Mouse (Mus musculus) lung, postnatal 36 days (tissue): ENCODE data around the gene S100a5.

Experiments
- DNase-seq: peaks from one replicate; pipeline ENCODE4 v3.0.0; 2022; ENCODE audit warnings: mixed read lengths

The S100a5 gene

GRCm38 (mm10) chr3:90608223-90608622, at the start of gene S100a5:
S100a5 (plus strand) TSS chr3:90608523.
- DNase-seq, result no peak

GRCm38 (mm10) chr3:90560008-90560628, 48.2 kb upstream of the S100a5 start, which contains the start of gene S100a3:
S100a3 (plus strand) TSS chr3:90560578.
- no peak for DNase-seq

GRCm38 (mm10) chr3:90574691-90575090, 33.6 kb upstream of the S100a5 start:
- DNase-seq, result no peak

- no peak for DNase-seq
Measured at GRCm38 (mm10) chr3:90575320-90575719, 33.0 kb upstream of the S100a5 start.

- DNase-seq, result no peak
Measured at GRCm38 (mm10) chr3:90576351-90577001, 31.8 kb upstream of the S100a5 start.

- no peak for DNase-seq
Measured at GRCm38 (mm10) chr3:90579433-90579832, 28.9 kb upstream of the S100a5 start.

GRCm38 (mm10) chr3:90581141-90581540, 27.2 kb upstream of the S100a5 start:
- DNase-seq, result no peak

GRCm38 (mm10) chr3:90582156-90582555, 26.2 kb upstream of the S100a5 start:
- DNase-seq, result no peak

- no peak for DNase-seq
Measured at GRCm38 (mm10) chr3:90582556-90582955, 25.8 kb upstream of the S100a5 start.

GRCm38 (mm10) chr3:90583893-90584292, 24.4 kb upstream of the S100a5 start:
- DNase-seq, result no peak

GRCm38 (mm10) chr3:90585595-90585994, 22.7 kb upstream of the S100a5 start:
- peak; percentile 66 for DNase-seq

GRCm38 (mm10) chr3:90586016-90586643, 22.2 kb upstream of the S100a5 start:
- DNase-seq, result no peak

- peak; percentile 87 for DNase-seq
Measured at GRCm38 (mm10) chr3:90586906-90587305, 21.4 kb upstream of the S100a5 start.

- DNase-seq, result peak; percentile 41
Measured at GRCm38 (mm10) chr3:90587361-90588101, 20.8 kb upstream of the S100a5 start.

- DNase-seq, result no peak
Measured at GRCm38 (mm10) chr3:90589390-90589789, 18.9 kb upstream of the S100a5 start.

- no peak for DNase-seq
Measured at GRCm38 (mm10) chr3:90589947-90590346, 18.4 kb upstream of the S100a5 start, which contains the start of gene S100a2. S100a2 (plus strand) TSS chr3:90590247.

GRCm38 (mm10) chr3:90594466-90594865, 13.9 kb upstream of the S100a5 start:
- DNase-seq, result no peak

GRCm38 (mm10) chr3:90595556-90595955, 12.8 kb upstream of the S100a5 start:
- DNase-seq, result no peak

- DNase-seq, result no peak
Measured at GRCm38 (mm10) chr3:90596810-90597209, 11.5 kb upstream of the S100a5 start.

GRCm38 (mm10) chr3:90597736-90598135, 10.6 kb upstream of the S100a5 start:
- DNase-seq, result no peak

- no peak for DNase-seq
Measured at GRCm38 (mm10) chr3:90598212-90598611, 10.1 kb upstream of the S100a5 start.

GRCm38 (mm10) chr3:90599401-90599800, 8.9 kb upstream of the S100a5 start:
- no peak for DNase-seq

- DNase-seq, result no peak
Measured at GRCm38 (mm10) chr3:90600036-90600435, 8.3 kb upstream of the S100a5 start.
